Mouse (Mus musculus) cerebellum, adult 2 months (tissue): ENCODE data around the gene Pacs2. TPM values are rescaled to one million over a fixed set of nuclear protein-coding genes. Genes with fewer than 3 reads are reported as not detected.

ENCODE experiments used
- DNase-seq, 2 experiments: peaks; one replicate each; pipeline ENCODE4 v3.0.0; 2021
- H3K27ac ChIP-seq: fragments of 200-500 bp; 2 replicates; pipeline ENCODE4 v1.5.1; 2012; ENCODE audit warnings: low read length, control low read depth, inconsistent platforms; ENCODE audit not compliant: insufficient read depth
- H3K27me3 ChIP-seq: fragments of 200-500 bp; 2 replicates; pipeline ENCODE4 v1.6.1; 2012; ENCODE audit warnings: inconsistent platforms, mild to moderate bottlenecking, low read length, moderate library complexity; ENCODE audit not compliant: control insufficient read depth, insufficient read depth
- H3K4me1 ChIP-seq: fragments of 200-500 bp; 2 replicates; pipeline ENCODE4 v1.6.1; 2011; ENCODE audit warnings: low read length; ENCODE audit not compliant: control insufficient read depth, insufficient read depth
- H3K4me3 ChIP-seq: fragments of 200-500 bp; replicated peaks from 2 replicates; pipeline ENCODE3; 2011; ENCODE audit warnings: mild to moderate bottlenecking, low read depth, low read length, control low read depth; ENCODE audit not compliant: insufficient read depth
- CTCF ChIP-seq: fragments of 200-500 bp; IDR thresholded peaks from 2 replicates; pipeline ENCODE4 v1.5.1; 2011; ENCODE audit warnings: low read depth, mild to moderate bottlenecking, control low read depth, low read length, moderate library complexity, borderline replicate concordance; ENCODE audit not compliant: insufficient read depth
- POLR2A ChIP-seq: fragments of 200-500 bp; IDR thresholded peaks from 2 replicates; pipeline ENCODE4 v1.6.1; 2011; ENCODE audit warnings: low read length, control low read depth, borderline replicate concordance; ENCODE audit not compliant: insufficient read depth
- WGBS: fragments of 180-500 bp; shearing (Covaris S2); methylation state at CpG from one replicate; pipeline ENCODE4 v1.1.7; 2018; 5-methylcytosine and 5-hydroxymethylcytosine counted together
- polyA plus RNA-seq: library from polyadenylated mRNA; depleted of rRNA; stranded (reverse); fragments of >200 nt; gene quantifications from 2 replicates; pipeline ENCODE4 v1.2.3, GENCODE M21; 2012

Pacs2 gene
- polyA plus RNA-seq, 1 experiment = 151 TPM

DNA sequence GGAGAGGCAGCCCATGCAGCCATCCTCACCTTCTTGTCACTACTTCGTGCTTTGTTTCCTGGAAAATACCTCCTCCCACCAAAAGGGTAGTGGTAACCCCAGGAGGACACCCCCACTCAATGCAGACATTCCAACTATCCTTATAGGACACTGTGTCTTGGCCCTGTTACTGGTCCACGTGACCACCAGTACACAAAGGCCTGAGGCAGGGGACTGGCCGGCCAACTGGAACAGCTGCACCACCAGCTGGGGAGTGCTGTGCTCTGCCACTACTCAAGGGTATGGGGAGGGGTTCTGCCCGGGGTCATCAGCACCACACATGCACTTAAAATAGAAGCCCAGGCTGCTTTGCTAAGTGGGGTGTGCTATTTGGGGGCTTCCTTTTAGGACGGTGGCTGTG, 13.8 kb downstream of the Pacs2 start:
- Histone ChIP-seq H3K27me3 (no peaks in the 10 kb centered on the region), H3K27ac (no peak overlapping the region), H3K4me3 (no peak overlapping the region), H3K4me1 (peaks cover 36% of the 10 kb centered on the region)
- 37% methylated on average over 5 of the region's 5 CpGs for WGBS
- TF ChIP-seq POLR2A (no peak), CTCF (no peak)
- no peak for DNase-seq

DNA sequence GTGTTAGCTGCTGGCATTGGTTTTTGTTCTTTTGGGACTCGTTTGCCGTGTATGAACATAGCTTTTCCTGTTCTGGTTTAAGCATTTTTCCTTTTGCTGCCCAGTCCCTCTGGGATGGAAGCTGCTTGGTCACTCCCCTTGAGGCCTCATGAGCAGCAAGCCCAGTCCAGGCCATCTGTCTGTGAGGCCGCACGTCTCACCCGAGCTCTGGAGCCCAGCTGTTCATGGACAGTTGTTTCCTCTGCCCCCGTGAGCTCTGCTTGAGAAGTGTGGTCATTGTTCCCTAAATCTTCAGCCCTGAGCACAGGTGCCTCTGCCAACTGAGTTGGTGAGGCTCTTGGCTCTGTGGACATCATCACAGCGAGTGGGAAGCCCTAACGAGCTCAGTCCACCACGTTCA, 14.6 kb downstream of the Pacs2 start:
- H3K27ac ChIP-seq = peak overlapping the region; percentile 43; the same call in 1 of the 2 replicates
- TF ChIP-seq CTCF = no peak
- no peak for TF ChIP-seq POLR2A
- no peaks in the 10 kb centered on the region for H3K27me3 ChIP-seq
- no peak overlapping the region for H3K4me3 ChIP-seq
- WGBS = 23% methylated on average over 9 of the region's 9 CpGs
- H3K4me1 ChIP-seq = peaks cover 40% of the 10 kb centered on the region
- no peak for DNase-seq

DNA sequence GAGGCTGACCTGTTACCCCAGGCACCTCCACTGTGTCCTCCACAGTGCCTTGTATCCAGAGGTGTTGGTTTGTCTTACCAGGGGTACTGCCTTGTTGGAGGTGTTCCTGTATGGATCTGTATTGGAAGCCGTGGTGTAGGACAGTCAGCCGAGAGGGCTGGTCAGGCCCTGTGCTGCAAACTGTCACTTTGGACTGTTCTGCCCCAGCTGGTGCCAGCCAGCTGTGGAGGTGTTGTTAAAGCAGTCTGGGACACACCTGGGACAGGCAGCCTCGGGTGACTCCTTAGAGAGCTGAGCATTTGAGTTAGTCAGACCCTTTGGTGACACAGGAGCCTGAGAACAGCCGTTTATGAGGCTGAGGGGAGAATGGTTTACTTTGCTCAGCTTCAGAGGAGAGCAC, 15.7 kb downstream of the Pacs2 start:
- 81% methylated on average over 4 of the region's 4 CpGs for WGBS
- Histone ChIP-seq H3K27ac (no peak overlapping the region), H3K27me3 (no peaks in the 10 kb centered on the region), H3K4me3 (no peak overlapping the region), H3K4me1 (peaks cover 37% of the 10 kb centered on the region)
- DNase-seq = no peak
- TF ChIP-seq POLR2A (no peak), CTCF (no peak)

DNA sequence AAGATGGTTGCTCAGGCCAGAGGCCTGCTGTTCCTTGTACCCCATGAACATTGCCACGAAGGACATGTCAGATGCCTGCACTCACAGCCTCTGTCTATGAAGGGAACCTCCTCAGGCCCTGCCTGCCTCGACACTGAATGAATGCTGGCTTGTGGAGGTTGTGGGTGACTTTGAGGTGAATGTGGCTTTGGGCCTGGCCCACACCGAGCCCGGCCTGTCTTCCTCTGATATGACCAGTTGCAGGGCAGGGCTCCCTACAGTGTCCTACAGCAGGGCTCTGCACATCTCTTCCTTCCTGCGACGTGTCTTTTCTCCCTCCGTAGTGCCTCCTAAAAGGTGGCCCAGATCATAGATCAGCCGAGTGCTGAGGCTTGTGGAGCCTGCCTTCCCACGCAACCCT, 16.7 kb downstream of the Pacs2 start:
- DNase-seq = no peak
- TF ChIP-seq POLR2A = no peak
- no peak for TF ChIP-seq CTCF
- WGBS = 62% methylated on average over 9 of the region's 9 CpGs
- no peaks in the 10 kb centered on the region for H3K27me3 ChIP-seq
- no peak overlapping the region for H3K4me3 ChIP-seq
- H3K4me1 ChIP-seq = peaks cover 37% of the 10 kb centered on the region
- no peak overlapping the region for H3K27ac ChIP-seq

DNA sequence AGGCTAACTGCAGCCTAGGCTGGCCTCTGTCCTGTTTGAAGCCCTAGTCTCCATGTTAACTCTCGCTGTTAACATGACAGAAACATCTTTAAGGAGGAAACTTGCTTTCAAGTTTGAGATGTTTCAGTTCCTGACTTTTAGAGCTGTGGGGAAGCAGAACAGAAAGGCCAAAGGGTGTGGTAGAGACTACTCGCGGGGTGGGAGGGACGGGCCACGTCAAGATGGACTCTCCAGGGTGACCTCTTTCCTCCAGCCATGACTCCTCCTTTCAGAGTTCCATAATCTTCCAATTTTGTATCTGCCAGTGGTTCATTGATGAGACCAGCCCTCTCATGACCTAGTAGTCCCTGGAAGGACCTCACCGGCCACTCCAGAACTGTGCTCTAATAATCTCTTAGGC, 17.1 kb downstream of the Pacs2 start:
- Histone ChIP-seq H3K27ac (no peak overlapping the region), H3K4me1 (peaks cover 37% of the 10 kb centered on the region), H3K27me3 (no peaks in the 10 kb centered on the region), H3K4me3 (no peak overlapping the region)
- TF ChIP-seq POLR2A = no peak
- no peak for TF ChIP-seq CTCF
- WGBS = 88% methylated on average over 6 of the region's 6 CpGs
- no peak for DNase-seq

DNA sequence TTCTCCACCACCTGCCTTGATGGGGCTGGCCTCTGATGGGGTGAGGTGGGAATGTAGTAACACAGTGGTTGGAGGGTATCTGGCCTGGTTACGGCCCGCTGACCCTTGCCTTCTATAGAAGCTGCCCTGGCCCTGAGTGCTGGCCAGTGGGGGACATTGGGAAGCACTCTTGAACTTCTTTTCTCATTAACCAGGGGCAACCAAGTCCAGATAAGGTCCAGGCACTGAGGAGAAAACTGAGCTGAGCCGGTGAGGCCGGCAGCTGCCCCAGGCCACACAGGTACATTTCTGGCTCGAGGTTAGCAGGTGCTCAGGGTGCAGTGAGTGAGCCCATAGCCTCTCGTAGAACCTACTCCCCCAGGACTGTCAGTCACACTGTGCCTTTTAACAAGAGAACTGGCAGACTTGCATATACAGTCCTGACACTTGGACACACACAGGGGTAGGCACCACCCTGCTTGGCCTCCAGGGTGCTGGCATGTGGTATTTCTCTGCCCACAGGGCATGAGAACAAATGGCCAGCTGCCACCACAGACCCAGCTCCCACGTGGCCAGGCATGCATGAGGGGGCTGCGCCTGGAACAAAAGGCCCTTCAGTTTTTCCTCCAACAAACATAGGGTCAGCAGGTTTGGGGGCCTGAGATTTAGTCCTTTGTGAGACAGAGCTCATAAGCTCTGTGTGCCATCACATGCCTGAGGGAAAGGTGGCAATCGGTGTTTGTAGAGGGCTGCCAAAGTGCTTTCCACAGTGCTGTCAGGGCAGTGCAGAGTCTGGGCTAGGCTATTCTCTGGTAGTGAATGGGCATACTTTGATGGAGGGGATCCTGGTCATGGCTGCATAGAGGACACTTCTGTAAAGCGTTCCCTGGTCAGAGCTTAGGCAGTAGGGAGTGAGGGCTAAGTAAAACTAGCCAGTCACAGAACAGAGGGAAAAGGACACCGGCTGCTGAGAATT, 18.3 kb downstream of the Pacs2 start:
- 29% methylated on average over 11 of the region's 11 CpGs for WGBS
- H3K27ac ChIP-seq = peak overlapping the region; percentile 74

DNA sequence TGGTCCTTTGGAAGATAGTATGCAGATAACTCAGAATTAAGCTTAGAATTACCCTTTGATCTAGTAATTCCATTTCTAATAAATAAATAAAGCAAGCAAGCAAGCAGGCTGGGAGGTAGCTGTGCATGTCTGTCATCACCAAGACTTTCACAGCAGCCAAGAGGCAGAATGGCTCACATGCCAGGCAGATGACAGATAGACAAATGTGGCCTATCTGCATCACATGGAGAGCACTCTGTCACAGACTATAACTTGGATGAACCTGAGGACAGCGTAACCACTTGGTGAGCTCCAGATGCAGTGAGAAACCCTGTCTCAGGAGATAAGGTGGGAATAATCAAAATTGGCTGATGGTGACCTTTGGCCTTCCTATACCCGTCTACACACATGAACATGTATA, 20.8 kb downstream of the Pacs2 start:
- Histone ChIP-seq H3K4me3 (no peak overlapping the region), H3K27me3 (no peaks in the 10 kb centered on the region), H3K27ac (no peak overlapping the region), H3K4me1 (peaks cover 24% of the 10 kb centered on the region)
- DNase-seq = no peak
- TF ChIP-seq CTCF (no peak), POLR2A (no peak)
- WGBS = 89% methylated on average over 2 of the region's 2 CpGs

More for the DNA sequence above, 18.3 kb downstream of the Pacs2 start:
- DNase-seq = peak; percentile 48 to 56
- H3K4me1 ChIP-seq = peaks cover 37% of the 10 kb centered on the region
- no peak overlapping the region for H3K4me3 ChIP-seq
- TF ChIP-seq POLR2A (no peak), CTCF (no peak)
- no peaks in the 10 kb centered on the region for H3K27me3 ChIP-seq

DNA sequence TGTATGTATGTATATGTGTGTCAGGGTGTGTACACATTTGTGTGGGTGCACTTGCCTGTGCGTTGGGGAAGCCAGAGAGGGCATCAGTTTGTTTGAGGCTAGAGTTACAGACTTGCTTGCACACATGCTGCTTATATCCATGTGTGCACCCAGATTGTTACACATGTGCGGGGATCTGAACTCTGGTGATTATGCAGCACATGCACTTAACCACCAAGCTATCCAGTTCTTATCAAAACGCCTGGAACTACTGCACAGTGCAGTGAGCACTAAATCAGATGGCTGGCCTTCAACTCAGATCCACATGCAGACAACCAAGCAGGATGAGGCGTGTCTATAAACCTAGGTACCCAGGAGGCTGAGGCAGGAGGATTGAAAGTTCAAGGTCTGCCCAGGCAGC, 22.7 kb downstream of the Pacs2 start:
- Histone ChIP-seq H3K27ac (no peak overlapping the region), H3K4me3 (no peak overlapping the region), H3K27me3 (no peaks in the 10 kb centered on the region), H3K4me1 (peaks cover 22% of the 10 kb centered on the region)
- WGBS = 91% methylated on average over 4 of the region's 4 CpGs
- no peak for DNase-seq
- TF ChIP-seq CTCF (no peak), POLR2A (no peak)
